Mouse (Mus musculus) testis, adult 2 months (tissue): Measurements from ENCODE around the gene Astn2.

Source experiments
- CTCF ChIP-seq: fragments of 200-500 bp; IDR thresholded peaks from 2 replicates; pipeline ENCODE4 v1.5.1; 2012; ENCODE audit warnings: low read depth, mild to moderate bottlenecking, inconsistent platforms, low read length, moderate library complexity; ENCODE audit not compliant: control insufficient read depth, insufficient read depth, insufficient replicate concordance
- POLR2A ChIP-seq: fragments of 200-500 bp; IDR thresholded peaks from 2 replicates; pipeline ENCODE4 v1.6.1; 2012; ENCODE audit warnings: low read depth, mild to moderate bottlenecking, inconsistent platforms, low read length, moderate library complexity; ENCODE audit not compliant: control insufficient read depth

- TF ChIP-seq CTCF, result no peak
- no peak for TF ChIP-seq POLR2A
Measured at GRCm38 (mm10) chr4:66378586-66378985, 25.8 kb downstream of the Astn2 start.
